Mouse (Mus musculus) frontal cortex, postnatal 36 days (tissue): ENCODE measurements around the gene Kcnh7.
"Not testable (repeated sequence)": the region's sequence is repeated elsewhere in the genome, so short reads cannot be mapped to it uniquely, and the experiment has no call there.

ENCODE experiments used
- DNase-seq, 2 experiments: peaks; one replicate each; pipeline ENCODE4 v3.0.0; 2022; ENCODE audit warnings: low spot score in 2 of 2

Kcnh7 gene

GRCm38 (mm10) chr2:62718411-62718810 is 465.7 kb downstream of the Kcnh7 start:
- no peak for DNase-seq

- DNase-seq: no peak
Observed at GRCm38 (mm10) chr2:62717270-62717669, 466.8 kb downstream of the Kcnh7 start.

- no peak for DNase-seq
Observed at GRCm38 (mm10) chr2:62715260-62715659, 468.8 kb downstream of the Kcnh7 start.

GRCm38 (mm10) chr2:62714362-62714761 is 469.7 kb downstream of the Kcnh7 start:
- DNase-seq: not testable (repeated sequence)

- DNase-seq: no peak
Observed at GRCm38 (mm10) chr2:62709633-62710032, 474.5 kb downstream of the Kcnh7 start.

- DNase-seq: no peak
Observed at GRCm38 (mm10) chr2:62706313-62706712, 477.8 kb downstream of the Kcnh7 start.

GRCm38 (mm10) chr2:62685934-62686333 is 498.2 kb downstream of the Kcnh7 start:
- no peak for DNase-seq

GRCm38 (mm10) chr2:62684989-62685595 is 499.0 kb downstream of the Kcnh7 start:
- DNase-seq: no peak

- peak; percentile 49 to 80 for DNase-seq
Observed at GRCm38 (mm10) chr2:62681667-62682066, 502.4 kb downstream of the Kcnh7 start.

- DNase-seq: no peak
Observed at GRCm38 (mm10) chr2:62672788-62673187, 511.3 kb downstream of the Kcnh7 start.

GRCm38 (mm10) chr2:62670767-62671166 is 513.3 kb downstream of the Kcnh7 start:
- no peak for DNase-seq

- no peak for DNase-seq
Observed at GRCm38 (mm10) chr2:62670301-62670700, 513.8 kb downstream of the Kcnh7 start.

GRCm38 (mm10) chr2:62669848-62670247 is 514.2 kb downstream of the Kcnh7 start:
- DNase-seq: no peak

- no peak for DNase-seq
Observed at GRCm38 (mm10) chr2:62665536-62665935, 518.6 kb downstream of the Kcnh7 start.

GRCm38 (mm10) chr2:62664839-62665238 is 519.2 kb downstream of the Kcnh7 start:
- no peak for DNase-seq

GRCm38 (mm10) chr2:62664135-62664670 is 519.9 kb downstream of the Kcnh7 start, which contains the start of gene Gca:
Gca (plus strand) TSS chr2:62664285.
- peak; percentile 77 to 83 for DNase-seq

- DNase-seq: no peak
Observed at GRCm38 (mm10) chr2:62662560-62662959, 521.5 kb downstream of the Kcnh7 start.

- no peak for DNase-seq
Observed at GRCm38 (mm10) chr2:62660565-62660964, 523.5 kb downstream of the Kcnh7 start.

- no peak for DNase-seq
Observed at GRCm38 (mm10) chr2:62656072-62656471, 528.0 kb downstream of the Kcnh7 start.

- peak; percentile 60 to 84 for DNase-seq
Observed at GRCm38 (mm10) chr2:62654519-62655338, 529.4 kb downstream of the Kcnh7 start.

GRCm38 (mm10) chr2:62652466-62652865 is 531.6 kb downstream of the Kcnh7 start:
- DNase-seq: no peak

GRCm38 (mm10) chr2:62651890-62652289 is 532.2 kb downstream of the Kcnh7 start:
- DNase-seq: no peak
